Mouse (Mus musculus): Measurements from ENCODE around the gene Dio2. TPM values are rescaled to one million over a fixed set of nuclear protein-coding genes. Genes with fewer than 3 reads are reported as not detected.

Dio2 gene
- polyA plus RNA-seq (2011; ENCODE audit: insufficient read depth, insufficient read length, low replicate concordance, missing spikeins) = 1.1 and 2.1 TPM in 2 replicates

DNA sequence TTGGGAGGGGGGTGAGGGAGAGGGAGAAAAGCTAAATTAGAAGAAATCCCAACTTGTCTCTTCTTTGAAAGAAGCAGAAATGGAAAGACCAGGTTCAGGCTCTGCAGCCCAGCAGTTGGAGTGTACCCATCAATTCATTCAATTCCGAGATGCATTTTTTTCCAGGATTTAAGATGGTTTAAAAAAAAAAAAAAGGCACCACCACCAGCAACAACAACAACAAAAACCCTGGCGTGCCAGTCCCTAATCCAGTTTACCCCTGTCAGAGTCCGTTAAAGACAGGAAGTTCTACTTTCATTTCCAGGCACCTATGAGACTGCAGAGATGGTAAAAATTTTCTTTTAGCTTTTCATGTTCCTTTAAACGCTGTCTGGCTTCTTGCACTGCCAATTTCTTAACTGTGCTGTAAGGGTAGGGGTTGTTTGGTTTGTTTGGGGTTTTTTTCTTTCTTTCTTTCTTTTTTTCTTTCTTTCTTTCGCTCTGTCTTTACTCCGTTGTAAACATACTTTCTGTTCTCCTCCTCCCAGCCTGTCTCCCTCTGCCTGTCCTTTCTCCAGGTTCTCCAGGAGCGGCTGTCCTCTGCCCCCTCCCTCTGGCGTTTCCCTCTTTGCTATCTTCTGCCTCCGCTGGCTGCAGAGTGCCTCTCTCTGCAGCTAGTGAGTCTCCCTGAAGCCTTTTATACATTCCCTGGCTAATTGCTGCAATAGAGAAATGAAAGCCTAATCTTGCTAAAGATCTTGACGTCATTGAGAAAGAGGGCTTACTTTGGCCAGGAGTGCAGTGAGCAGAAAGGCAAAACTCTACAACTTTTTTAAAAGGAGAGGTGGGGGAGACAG is at the start of gene Dio2:
Gene Dio2, minus strand, starts transcription at position 51 of the 836 bp plus-strand sequence.
- 2% methylated on average over 10 of the region's 10 CpGs for WGBS
- Histone ChIP-seq H3K4me1 (ENCODE audit: control insufficient read depth, insufficient read depth, low read length) (no peaks in the 10 kb centered on the region; the same call in 1 of the 2 replicates), H3K27ac (ENCODE audit: control insufficient read depth, insufficient read depth, low read depth, low read length, poor library complexity) (no peak within 1 kb of the TSS; the same call in 1 of the 2 replicates)

DNA sequence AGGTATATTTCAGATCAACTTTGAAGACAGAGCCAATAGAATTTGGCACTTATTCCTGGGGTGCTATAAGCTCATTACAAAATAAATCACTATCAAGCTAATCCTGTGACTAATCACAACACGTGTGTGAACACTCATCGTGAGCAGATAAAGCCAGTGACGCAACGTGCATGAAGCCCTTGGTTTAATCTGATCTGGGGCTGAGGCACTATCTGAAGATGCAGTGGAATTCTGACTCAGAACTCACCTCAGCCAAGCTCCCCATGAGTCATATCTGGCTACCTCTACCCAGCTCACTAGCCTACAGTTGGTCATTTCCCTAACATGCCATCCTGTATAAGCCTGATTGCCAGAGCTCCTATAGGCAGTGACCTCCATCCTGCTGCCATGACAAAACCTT is 43.2 kb upstream of the Dio2 start:
- WGBS = 87% methylated on average over 4 of the region's 4 CpGs
- TF ChIP-seq POLR2A (IDR thresholded peaks at IDR 0.05; ENCODE audit: borderline replicate concordance, control insufficient read depth, low read depth, low read length) (no peak), CTCF (IDR thresholded peaks at IDR 0.05; ENCODE audit: control insufficient read depth, insufficient read depth, low read length) (no peak)
- Histone ChIP-seq H3K4me3 (replicated peaks; ENCODE audit: control insufficient read depth, low read depth, low read length) (no peak overlapping the region), H3K4me1 (ENCODE audit: control insufficient read depth, insufficient read depth, low read length) (no peaks in the 10 kb centered on the region), H3K27ac (ENCODE audit: control insufficient read depth, insufficient read depth, low read depth, low read length, poor library complexity) (no peak overlapping the region)

More for the DNA sequence above, at the start of gene Dio2:
- TF ChIP-seq POLR2A (IDR thresholded peaks at IDR 0.05; ENCODE audit: borderline replicate concordance, control insufficient read depth, low read depth, low read length) = no peak
- no peak for TF ChIP-seq CTCF (IDR thresholded peaks at IDR 0.05; ENCODE audit: control insufficient read depth, insufficient read depth, low read length)
- peak within 1 kb of the TSS; percentile 67 for H3K4me3 ChIP-seq (replicated peaks; ENCODE audit: control insufficient read depth, low read depth, low read length)

DNA sequence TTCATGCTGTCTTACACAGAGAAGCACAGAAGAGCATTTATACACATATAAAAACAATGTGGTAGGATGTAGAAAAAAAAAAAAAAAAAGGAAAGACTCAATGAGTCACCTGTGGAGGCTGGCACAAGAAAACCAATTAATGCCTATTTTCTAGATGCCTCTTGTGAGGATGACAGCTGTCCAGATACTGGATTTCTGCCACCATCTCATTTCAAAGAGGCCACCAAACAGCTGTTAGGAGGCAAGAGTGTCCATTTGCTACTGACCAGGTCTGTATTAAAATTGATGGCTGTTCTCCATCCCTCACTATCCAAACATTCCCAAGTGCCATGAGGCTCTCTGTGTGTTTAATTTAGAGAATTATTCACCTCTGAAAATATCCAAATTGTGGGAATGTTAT is 6.5 kb upstream of the Dio2 start:
- no peak overlapping the region for H3K27ac ChIP-seq (ENCODE audit: control insufficient read depth, insufficient read depth, low read depth, low read length, poor library complexity)
- no peak for TF ChIP-seq POLR2A (IDR thresholded peaks at IDR 0.05; ENCODE audit: borderline replicate concordance, control insufficient read depth, low read depth, low read length)
- no peak for TF ChIP-seq CTCF (IDR thresholded peaks at IDR 0.05; ENCODE audit: control insufficient read depth, insufficient read depth, low read length)
- no peaks in the 10 kb centered on the region for H3K4me1 ChIP-seq (ENCODE audit: control insufficient read depth, insufficient read depth, low read length)
- no peak overlapping the region for H3K4me3 ChIP-seq (replicated peaks; ENCODE audit: control insufficient read depth, low read depth, low read length)

DNA sequence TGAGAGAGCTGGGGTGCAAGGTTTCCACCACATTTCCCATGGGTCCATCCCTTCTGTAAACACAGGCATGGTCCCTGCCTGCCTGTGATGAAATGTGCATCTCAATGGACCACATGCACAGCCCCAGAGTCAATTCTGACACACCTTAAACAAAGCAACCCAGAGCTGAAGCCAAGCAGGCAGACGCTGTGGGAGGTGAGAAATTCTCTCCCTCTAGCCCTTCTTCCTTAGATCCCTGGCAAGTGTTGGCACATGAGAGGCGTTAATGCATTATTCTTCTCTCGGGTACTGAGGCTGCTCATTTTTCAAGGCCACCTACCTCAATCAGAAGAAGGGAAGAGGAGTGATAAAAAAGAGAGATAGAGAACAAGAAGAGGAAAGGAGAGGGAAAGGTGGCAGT is 5.4 kb upstream of the Dio2 start:
- no peak overlapping the region for H3K27ac ChIP-seq (ENCODE audit: control insufficient read depth, insufficient read depth, low read depth, low read length, poor library complexity)
- 78% methylated on average over 3 of the region's 3 CpGs for WGBS
- H3K4me3 ChIP-seq (replicated peaks; ENCODE audit: control insufficient read depth, low read depth, low read length) = no peak overlapping the region
- no peak for TF ChIP-seq CTCF (IDR thresholded peaks at IDR 0.05; ENCODE audit: control insufficient read depth, insufficient read depth, low read length)
- no peak for TF ChIP-seq POLR2A (IDR thresholded peaks at IDR 0.05; ENCODE audit: borderline replicate concordance, control insufficient read depth, low read depth, low read length)
- H3K4me1 ChIP-seq (ENCODE audit: control insufficient read depth, insufficient read depth, low read length) = no peaks in the 10 kb centered on the region

GRCm38 (mm10) chr12:90740468-90740867 is 2.2 kb upstream of the Dio2 start:
- H3K4me3 ChIP-seq (replicated peaks; ENCODE audit: control insufficient read depth, low read depth, low read length) = no peak overlapping the region
- H3K4me1 ChIP-seq (ENCODE audit: control insufficient read depth, insufficient read depth, low read length) = no peaks in the 10 kb centered on the region; the same call in 1 of the 2 replicates
- TF ChIP-seq CTCF (IDR thresholded peaks at IDR 0.05; ENCODE audit: control insufficient read depth, insufficient read depth, low read length) (0 out of 2 replicates have a peak, but pooled peaks have one; percentile 5), POLR2A (IDR thresholded peaks at IDR 0.05; ENCODE audit: borderline replicate concordance, control insufficient read depth, low read depth, low read length) (no peak)
- whole genome bisulfite sequencing = 29% methylated on average over 2 of the region's 2 CpGs
- H3K27ac ChIP-seq (ENCODE audit: control insufficient read depth, insufficient read depth, low read depth, low read length, poor library complexity) = no peak overlapping the region

DNA sequence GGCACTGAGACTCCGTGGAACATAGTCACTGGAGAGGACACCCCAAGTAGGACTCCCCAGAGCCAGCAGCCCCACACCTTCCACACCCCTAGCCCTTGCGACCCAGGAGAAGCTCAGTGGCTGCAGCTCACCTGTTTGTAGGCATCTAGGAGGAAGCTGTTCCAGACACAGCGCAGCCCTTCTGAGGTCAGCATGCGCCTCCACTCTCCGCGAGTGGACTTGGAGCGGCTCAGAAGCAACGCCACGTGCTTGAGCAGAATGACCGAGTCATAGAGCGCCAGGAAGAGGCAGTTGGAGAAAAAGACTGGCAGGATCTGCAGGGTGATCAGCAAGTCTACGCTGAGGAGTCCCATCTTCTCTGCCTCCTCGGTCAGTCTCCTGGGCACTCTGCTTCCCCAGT is 306 bp downstream of the Dio2 start:
- Histone ChIP-seq H3K27ac (ENCODE audit: control insufficient read depth, insufficient read depth, low read depth, low read length, poor library complexity) (no peak overlapping the region; the same call in 1 of the 2 replicates), H3K4me1 (ENCODE audit: control insufficient read depth, insufficient read depth, low read length) (no peaks in the 10 kb centered on the region; the same call in 1 of the 2 replicates)
- WGBS = 3% methylated on average over 13 of the region's 13 CpGs

DNA sequence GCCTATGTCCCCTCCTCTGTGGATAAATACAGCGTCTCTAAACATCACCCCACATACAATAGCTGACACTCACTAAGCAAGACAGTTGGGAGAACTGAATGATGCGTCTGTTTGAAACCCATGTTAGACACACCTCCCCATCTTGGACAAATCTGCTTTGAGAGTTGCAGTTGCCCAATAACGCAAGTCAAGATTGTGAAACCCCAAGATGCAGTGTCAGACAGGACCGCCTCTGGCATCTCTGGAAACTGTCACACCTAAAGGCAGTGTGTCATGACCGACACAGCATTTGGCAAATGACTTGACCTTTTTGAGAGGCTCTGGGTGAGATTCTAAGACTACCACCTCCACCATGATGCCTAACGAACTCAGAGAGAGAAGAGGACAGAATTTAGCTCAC is 2.8 kb downstream of the Dio2 start:
- TF ChIP-seq POLR2A (IDR thresholded peaks at IDR 0.05; ENCODE audit: borderline replicate concordance, control insufficient read depth, low read depth, low read length) (no peak), CTCF (IDR thresholded peaks at IDR 0.05; ENCODE audit: control insufficient read depth, insufficient read depth, low read length) (no peak)
- no peak overlapping the region for H3K27ac ChIP-seq (ENCODE audit: control insufficient read depth, insufficient read depth, low read depth, low read length, poor library complexity)
- H3K4me3 ChIP-seq (replicated peaks; ENCODE audit: control insufficient read depth, low read depth, low read length) = no peak overlapping the region
- H3K4me1 ChIP-seq (ENCODE audit: control insufficient read depth, insufficient read depth, low read length) = no peaks in the 10 kb centered on the region; the same call in 1 of the 2 replicates
- WGBS = 32% methylated on average over 6 of the region's 6 CpGs

More for the DNA sequence above, 306 bp downstream of the Dio2 start:
- H3K4me3 ChIP-seq (replicated peaks; ENCODE audit: control insufficient read depth, low read depth, low read length) = peak overlapping the region; percentile 67
- TF ChIP-seq POLR2A (IDR thresholded peaks at IDR 0.05; ENCODE audit: borderline replicate concordance, control insufficient read depth, low read depth, low read length) (no peak), CTCF (IDR thresholded peaks at IDR 0.05; ENCODE audit: control insufficient read depth, insufficient read depth, low read length) (no peak)

DNA sequence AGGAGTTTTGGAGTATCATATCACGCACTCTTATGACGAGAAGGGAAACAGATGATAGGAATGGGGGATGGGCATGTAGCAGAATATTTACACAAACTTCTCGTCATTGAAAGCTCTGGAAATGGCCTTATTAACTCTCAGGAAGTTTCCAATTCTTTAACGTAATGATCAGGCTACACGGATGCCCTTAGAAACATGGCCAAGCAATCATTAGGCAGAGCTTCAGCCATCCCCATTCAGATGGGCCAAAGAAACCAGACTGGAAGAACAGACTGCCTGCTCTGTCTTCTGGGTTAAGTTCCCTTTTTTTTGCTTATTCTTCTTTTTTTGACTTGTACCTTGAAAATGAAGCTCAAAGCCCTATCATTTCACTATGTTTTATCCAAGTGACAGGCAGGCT is 3.7 kb downstream of the Dio2 start:
- no peak for TF ChIP-seq POLR2A (IDR thresholded peaks at IDR 0.05; ENCODE audit: borderline replicate concordance, control insufficient read depth, low read depth, low read length)
- no peak for TF ChIP-seq CTCF (IDR thresholded peaks at IDR 0.05; ENCODE audit: control insufficient read depth, insufficient read depth, low read length)
- Histone ChIP-seq H3K4me1 (ENCODE audit: control insufficient read depth, insufficient read depth, low read length) (no peaks in the 10 kb centered on the region; the same call in 1 of the 2 replicates), H3K27ac (ENCODE audit: control insufficient read depth, insufficient read depth, low read depth, low read length, poor library complexity) (no peak overlapping the region), H3K4me3 (replicated peaks; ENCODE audit: control insufficient read depth, low read depth, low read length) (no peak overlapping the region)
- WGBS = 65% methylated on average over 5 of the region's 5 CpGs

Data from bone marrow, adult 2 months (tissue).